8 mouse cellular contexts compared by ENCODE assay signal in the genomic region with DNA sequence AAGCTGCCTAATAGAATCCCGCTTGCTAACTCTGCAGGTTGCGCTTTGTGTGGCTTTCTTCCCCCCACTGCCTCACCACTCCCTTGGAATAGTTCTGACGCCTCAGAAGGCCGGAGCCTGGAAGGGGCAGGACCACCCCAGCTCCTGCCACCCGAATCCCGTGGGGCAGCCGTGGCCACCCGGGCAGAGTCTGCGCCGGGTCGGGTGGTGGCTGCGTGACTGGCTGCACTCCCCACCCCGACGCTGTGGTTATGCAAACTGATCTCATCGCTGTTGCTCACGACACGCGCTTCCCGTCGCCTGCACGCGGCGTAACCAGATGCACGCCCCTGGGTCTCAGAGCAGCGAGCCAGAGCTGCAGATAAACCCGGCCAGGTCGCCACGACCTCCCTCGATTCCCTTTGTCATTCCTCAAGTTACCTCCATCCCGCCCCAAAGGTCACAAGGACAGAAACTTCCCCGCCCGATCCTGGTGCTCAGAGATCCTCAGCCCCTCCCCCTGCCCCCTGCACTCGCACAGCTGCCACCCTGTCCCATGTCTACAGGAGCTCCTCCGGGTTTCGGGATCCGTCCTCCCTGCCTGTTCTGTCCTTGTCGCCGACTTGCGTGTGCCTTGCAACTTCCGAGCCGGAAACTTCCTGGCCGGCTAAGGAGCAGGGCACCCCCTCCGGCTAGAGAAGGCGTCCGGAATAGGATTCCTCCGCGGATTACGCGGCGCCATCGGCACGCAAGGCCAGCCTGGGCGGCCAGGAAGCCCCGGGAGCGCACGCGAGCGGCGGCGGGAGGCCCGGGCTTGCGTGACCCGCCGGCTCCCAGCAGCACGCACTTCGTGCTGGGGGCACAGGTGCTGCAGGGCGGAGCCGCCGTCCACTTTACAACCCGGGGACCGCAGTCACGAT. TPM values are rescaled to one million over a fixed set of nuclear protein-coding genes. Genes with fewer than 3 reads are reported as not detected.
DNase-seq lines count a peak whose midpoint lies in the region; ATAC-seq and TF ChIP-seq lines count a peak whose summit lies in the region.

No protein-coding gene starts in this region.

- CTCF ChIA-PET in Patski (lab: Charles Lee), result interaction anchor here (0.9 to 2.6 kb wide), 6 partner anchors 11 to 271 kb away, joined by 3 to 8 read pairs (median 4); a partner anchor contains a TSS

- in situ Hi-C loops in Patski (cut with MboI; ENCODE audit: low pct_unique_long_range_greater_than_20kb), result no loop called here

- intact Hi-C loops in left cerebral cortex, postnatal 10 days (cut with DNase I), result loop anchor here (5.0 to 10.0 kb wide), 3 partner anchors 47 to 264 kb away; a partner anchor contains a TSS

- no peak for TF ChIP-seq CTCF in Patski (IDR thresholded peaks at IDR 0.05)

- POLR2A ChIA-PET in Patski (lab: Charles Lee), result interaction anchor here (0.6 to 2.6 kb wide), 9 partner anchors 9 to 267 kb away, joined by 3 to 13 read pairs (median 4); a partner anchor contains a TSS

- no peaks in the 10 kb centered on the region for H3K27me3 ChIP-seq in Patski

- peak; percentile 90 for ATAC-seq in Patski
- peak; percentile 91 for ATAC-seq in megakaryocyte progenitor cell, adult 5-6 weeks (replicated peaks; ENCODE audit: poor library complexity)

- peak; percentile 43 for DNase-seq in Patski (ENCODE audit: low read depth, low spot score)
- peak; percentile 72 to 75 for DNase-seq in cerebellum, postnatal 25 days
- peak; percentile 46 to 70 for DNase-seq in gastrocnemius, adult 8-10 months (ENCODE audit: low spot score in 2 of 2)
- DNase-seq in hindlimb bud, embryonic 11.5 days (ENCODE audit: extremely low spot score, low read depth, low spot score), result peak; percentile 54
- peak; percentile 57 to 79 for DNase-seq in left cerebral cortex, postnatal 10 days (ENCODE audit: extremely low spot score in 1 of 2, low spot score in 2 of 2)
- DNase-seq in right cerebral cortex, postnatal 10 days (ENCODE audit: low spot score in 2 of 2), result peak; percentile 75 to 78
- peak; percentile 74 for DNase-seq in urinary bladder, postnatal 14 days (ENCODE audit: low spot score)

RNA-seq across cellular contexts. Expression of a gene that starts 7.1 kb away (rescaled TPM):
- polyA plus RNA-seq in Patski (2021), result 10.0 TPM
- under 1 TPM; 0.19 to 0.62 (median 0.27) TPM for total RNA-seq in gastrocnemius, adult 8-10 months (2022)
- 1 to 10 TPM; 6.5 to 8.9 TPM for total RNA-seq in left cerebral cortex, postnatal 10 days (2021)
- 3.4 and 4.7 TPM in 2 replicates for total RNA-seq in megakaryocyte progenitor cell, adult 5-6 weeks (2015)
- total RNA-seq in megakaryocyte progenitor cell, adult 5-6 weeks (2017), result 3.2 and 5.2 TPM in 2 replicates

Comparison
In these comparisons a context has a peak if more than half of its experiments do, and no peak if none do; other contexts are left out.
1. Peak in every context shown above with its lines: DNase-seq and ATAC-seq.